Mouse (Mus musculus) midbrain, embryonic 11.5 days (tissue): ENCODE data around the gene Fam178b. TPM values are rescaled to one million over a fixed set of nuclear protein-coding genes. Genes with fewer than 3 reads are reported as not detected.

ENCODE experiments used
- ATAC-seq: fragments of 200-750 bp; cut with Nextera tagmentation; 2 replicates; pipeline ENCODE4 v1.8.0; 2017; ENCODE audit warnings: moderate TSS enrichment, moderate library complexity; ENCODE audit not compliant: low FRiP score
- DNase-seq: peaks from one replicate; pipeline ENCODE4 v3.0.0; 2015; ENCODE audit warnings: low spot score; ENCODE audit errors: missing footprints
- H3K27ac ChIP-seq: fragments of 300-500 bp; sonication (generic); 2 replicates; pipeline ENCODE4 v1.5.1; 2014; ENCODE audit warnings: low read depth, low read length
- H3K27me3 ChIP-seq: fragments of 300-500 bp; sonication (generic); 2 replicates; pipeline ENCODE4 v1.6.1; 2014; ENCODE audit warnings: mild to moderate bottlenecking, low read length, moderate library complexity, mixed read lengths; ENCODE audit not compliant: control insufficient read depth, insufficient read depth
- H3K36me3 ChIP-seq: fragments of 300-500 bp; sonication (generic); 2 replicates; pipeline ENCODE4 v1.6.1; 2014; ENCODE audit warnings: mild to moderate bottlenecking, low read length, moderate library complexity, mixed read lengths; ENCODE audit not compliant: control insufficient read depth, insufficient read depth
- H3K4me1 ChIP-seq: fragments of 300-500 bp; sonication (generic); 2 replicates; pipeline ENCODE4 v1.6.1; 2014; ENCODE audit warnings: low read length; ENCODE audit not compliant: control insufficient read depth, insufficient read depth
- H3K4me2 ChIP-seq: fragments of 300-500 bp; sonication (generic); 2 replicates; pipeline ENCODE4 v1.6.1; 2014; ENCODE audit warnings: mild to moderate bottlenecking, moderate library complexity
- H3K4me3 ChIP-seq: fragments of 300-500 bp; sonication (generic); 2 replicates; pipeline ENCODE4 v1.5.1; 2014; ENCODE audit warnings: low read depth, low read length
- H3K9ac ChIP-seq: fragments of 300-500 bp; sonication (generic); 2 replicates; pipeline ENCODE4 v1.6.1; 2014; ENCODE audit warnings: low read length
- H3K9me3 ChIP-seq: fragments of 300-500 bp; sonication (generic); 2 replicates; pipeline ENCODE4 v1.6.1; 2016; ENCODE audit warnings: low read length; ENCODE audit not compliant: control insufficient read depth
- WGBS: fragments of 180-500 bp; shearing (Covaris S2); extraction: QIAGEN DNeasy Blood & Tissue Kit; methylation state at CpG from one replicate; pipeline ENCODE4 v1.1.7; 2014; 5-methylcytosine and 5-hydroxymethylcytosine counted together
- polyA plus RNA-seq: library from polyadenylated mRNA; unstranded; fragments of >200 nt; fragmentation: Nextera tagmentation; extraction: Ambion mirVana; gene quantifications from 2 replicates; pipeline ENCODE4 v1.2.1, GENCODE M21; 2014

The Fam178b gene
- polyA plus RNA-seq, 1 experiment from 2014 or later = 0.16 TPM

- Histone ChIP-seq H3K27ac (no peak overlapping the region), H3K9me3 (no peaks in the 10 kb centered on the region), H3K27me3 (no peaks in the 10 kb centered on the region), H3K9ac (no peak overlapping the region), H3K4me3 (no peak overlapping the region), H3K36me3 (no peaks in the 10 kb centered on the region), H3K4me1 (no peaks in the 10 kb centered on the region), H3K4me2 (no peak overlapping the region)
- ATAC-seq (peak; percentile 38; the same call in 1 of the 2 replicates), DNase-seq (no peak)
- 68% methylated on average over 13 of the region's 13 CpGs for WGBS
Measured at GRCm38 (mm10) chr1:36588476-36589450, 94.2 kb downstream of the Fam178b start.

DNA sequence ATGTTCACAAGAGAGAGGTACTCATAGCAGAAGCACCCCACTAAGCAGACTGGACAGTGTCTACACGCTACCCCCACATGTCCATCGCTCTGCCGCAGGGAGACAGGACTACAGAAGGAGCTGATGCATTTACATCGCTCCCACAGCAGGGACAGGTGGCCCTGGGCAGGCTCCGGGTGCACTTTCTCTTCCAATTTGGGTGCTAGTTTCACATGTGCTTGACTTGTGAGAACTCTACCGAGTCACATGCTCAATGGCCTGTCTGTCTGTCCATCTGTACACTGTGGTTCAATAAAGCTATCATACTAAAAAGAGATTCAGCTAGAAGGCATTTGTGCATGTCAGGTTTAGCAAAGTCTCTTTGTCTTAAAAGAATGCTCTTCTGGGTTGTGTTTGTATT lies 95.1 kb downstream of the Fam178b start:
- ATAC-seq (no peak), DNase-seq (no peak)
- H3K4me3 ChIP-seq = no peak overlapping the region
- H3K27me3 ChIP-seq = no peaks in the 10 kb centered on the region
- no peaks in the 10 kb centered on the region for H3K9me3 ChIP-seq
- H3K27ac ChIP-seq = no peak overlapping the region
- H3K4me1 ChIP-seq = no peaks in the 10 kb centered on the region
- no peaks in the 10 kb centered on the region for H3K36me3 ChIP-seq
- H3K4me2 ChIP-seq = no peak overlapping the region
- WGBS = 85% methylated on average over 6 of the region's 6 CpGs
- no peak overlapping the region for H3K9ac ChIP-seq

- Histone ChIP-seq H3K9ac (no peak overlapping the region), H3K36me3 (no peaks in the 10 kb centered on the region), H3K4me1 (0 out of 2 replicates have a peak, but pooled peaks cover under 1% of the 10 kb centered on the region), H3K4me2 (no peak overlapping the region), H3K27me3 (no peaks in the 10 kb centered on the region), H3K9me3 (no peaks in the 10 kb centered on the region), H3K4me3 (no peak overlapping the region), H3K27ac (no peak overlapping the region)
- WGBS = 52% methylated on average over 4 of the region's 4 CpGs
- ATAC-seq (no peak), DNase-seq (no peak)
Measured at GRCm38 (mm10) chr1:36586288-36586687, 96.7 kb downstream of the Fam178b start.

DNA sequence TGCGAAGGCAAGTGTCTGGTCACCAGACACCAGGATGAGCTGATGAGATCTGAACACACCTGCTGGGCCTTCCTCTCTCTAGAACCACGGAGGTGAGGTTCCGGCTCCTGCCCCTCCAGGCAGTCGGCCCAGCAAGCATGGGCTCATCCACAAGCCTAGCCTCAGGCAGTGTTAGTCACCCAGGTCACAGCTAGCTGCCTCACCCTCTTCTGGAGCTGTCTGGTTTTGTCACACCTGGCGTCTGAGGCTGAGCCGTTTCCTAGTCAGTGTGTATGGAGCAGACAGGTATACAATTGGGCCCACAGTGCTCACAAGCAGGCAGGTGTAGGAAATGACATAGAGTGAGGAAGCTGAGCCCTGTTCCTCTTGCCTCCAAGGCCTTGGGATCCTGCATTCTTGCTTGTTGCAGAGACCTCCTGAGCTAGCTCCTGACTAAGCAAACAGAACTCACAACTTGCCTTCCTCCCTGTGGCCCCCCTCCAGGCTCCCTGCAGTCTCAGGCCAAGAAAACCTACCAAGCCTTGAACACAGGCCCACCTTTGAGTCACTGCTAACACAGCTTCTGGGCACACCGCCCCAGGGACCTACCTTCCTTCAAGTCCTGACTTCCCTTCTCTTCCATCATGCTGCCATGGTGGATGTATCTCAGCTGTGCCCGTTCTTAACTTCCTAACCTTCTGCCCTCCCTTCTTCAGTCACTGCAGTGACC lies 99.4 kb downstream of the Fam178b start:
- no peaks in the 10 kb centered on the region for H3K27me3 ChIP-seq
- no peak for ATAC-seq
- H3K4me1 ChIP-seq = peaks cover 18% of the 10 kb centered on the region
- no peak for DNase-seq
- H3K4me2 ChIP-seq = no peak overlapping the region
- no peak overlapping the region for H3K27ac ChIP-seq
- H3K36me3 ChIP-seq = no peaks in the 10 kb centered on the region
- 78% methylated on average over 8 of the region's 8 CpGs for WGBS
- no peak overlapping the region for H3K4me3 ChIP-seq
- no peaks in the 10 kb centered on the region for H3K9me3 ChIP-seq
- H3K9ac ChIP-seq = no peak overlapping the region

DNA sequence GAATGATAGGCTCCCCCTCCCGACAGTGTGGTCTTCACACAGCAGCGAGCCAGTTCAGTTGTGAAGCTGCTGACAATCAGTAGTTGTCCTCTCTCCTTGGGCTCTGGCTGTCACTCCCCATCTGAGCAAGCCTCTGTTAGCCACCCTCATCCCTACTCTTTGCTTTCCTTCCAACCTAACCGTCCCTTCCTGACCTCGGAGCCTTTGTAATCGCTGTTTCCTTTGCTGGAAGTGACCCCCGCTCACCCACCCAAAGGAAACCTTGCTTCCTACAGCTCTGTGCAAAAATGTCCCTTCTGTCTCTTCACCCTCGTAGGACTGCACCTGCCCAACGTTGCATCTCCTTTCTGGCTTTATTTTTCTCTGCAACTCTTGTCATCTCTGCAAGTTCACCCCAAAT lies 100.8 kb downstream of the Fam178b start:
- H3K36me3 ChIP-seq = no peaks in the 10 kb centered on the region
- no peak overlapping the region for H3K27ac ChIP-seq
- no peak overlapping the region for H3K4me2 ChIP-seq
- H3K27me3 ChIP-seq = no peaks in the 10 kb centered on the region
- H3K9ac ChIP-seq = no peak overlapping the region
- H3K4me3 ChIP-seq = no peak overlapping the region
- peaks cover 18% of the 10 kb centered on the region for H3K4me1 ChIP-seq
- ATAC-seq (no peak), DNase-seq (no peak)
- H3K9me3 ChIP-seq = no peaks in the 10 kb centered on the region
- 73% methylated on average over 8 of the region's 8 CpGs for WGBS

GRCm38 (mm10) chr1:36581260-36581659 lies 101.7 kb downstream of the Fam178b start:
- Histone ChIP-seq H3K36me3 (no peaks in the 10 kb centered on the region), H3K4me2 (no peak overlapping the region), H3K27me3 (no peaks in the 10 kb centered on the region), H3K4me1 (peaks cover 18% of the 10 kb centered on the region), H3K4me3 (no peak overlapping the region), H3K27ac (peak overlapping the region; percentile 87), H3K9ac (no peak overlapping the region; the same call in 1 of the 2 replicates), H3K9me3 (no peaks in the 10 kb centered on the region)
- DNase-seq (no peak), ATAC-seq (no peak)
- 67% methylated on average over 5 of the region's 5 CpGs for WGBS

GRCm38 (mm10) chr1:36580384-36581207 lies 102.4 kb downstream of the Fam178b start:
- H3K4me3 ChIP-seq = 0 out of 2 replicates have a peak overlapping the region, but pooled peaks have one; percentile 5
- H3K27me3 ChIP-seq = no peaks in the 10 kb centered on the region
- WGBS = 2% methylated on average over 17 of the region's 17 CpGs

GRCm38 (mm10) chr1:36579974-36580383 lies 103.0 kb downstream of the Fam178b start:
- no peak overlapping the region for H3K4me3 ChIP-seq
- peak overlapping the region; percentile 60 for H3K9ac ChIP-seq
- ATAC-seq (peak; percentile 72), DNase-seq (peak; percentile 92)
- H3K36me3 ChIP-seq = no peaks in the 10 kb centered on the region
- 12% methylated on average over 6 of the region's 6 CpGs for WGBS
- no peaks in the 10 kb centered on the region for H3K9me3 ChIP-seq
- peak overlapping the region; percentile 40 for H3K4me2 ChIP-seq
- H3K4me1 ChIP-seq = peaks cover 18% of the 10 kb centered on the region
- H3K27ac ChIP-seq = peak overlapping the region; percentile 87
- no peaks in the 10 kb centered on the region for H3K27me3 ChIP-seq

More at GRCm38 (mm10) chr1:36580384-36581207, 102.4 kb downstream of the Fam178b start:
- H3K9me3 ChIP-seq = no peaks in the 10 kb centered on the region
- DNase-seq = peak; percentile 96
- peak overlapping the region; percentile 87 for H3K27ac ChIP-seq
- H3K4me1 ChIP-seq = peaks cover 18% of the 10 kb centered on the region
- H3K9ac ChIP-seq = peak overlapping the region; percentile 60
- no peaks in the 10 kb centered on the region for H3K36me3 ChIP-seq
- H3K4me2 ChIP-seq = peak overlapping the region; percentile 40
- peak; percentile 94 for ATAC-seq
